In genomic region chr9:14607464-14607863, GRCm38 (mm10) we compare ENCODE assay signal across 10 mouse cellular contexts. TPM values are rescaled to one million over a fixed set of nuclear protein-coding genes. Genes with fewer than 3 reads are reported as not detected.
DNase-seq lines count a peak whose midpoint lies in the region; ATAC-seq and TF ChIP-seq lines count a peak whose summit lies in the region.
"Had no signal": no experiment of that assay in that cellular context is flagged by ENCODE, and none has a peak within 500 bp of the region (broad histone marks: within the 10 kb centered on the region; RNA-seq: fewer than 3 reads in every experiment).

No protein-coding gene starts in this region.

- no peak overlapping the region for H3K4me3 ChIP-seq in heart, embryonic 15.5 days
- no peak overlapping the region for H3K4me3 ChIP-seq in forebrain, postnatal 0 days (ENCODE audit: low read depth, low read length)

- no peaks in the 10 kb centered on the region for H3K9me3 ChIP-seq in heart, embryonic 15.5 days (replicated peaks)
- no peaks in the 10 kb centered on the region for H3K9me3 ChIP-seq in forebrain, postnatal 0 days (ENCODE audit: low read length)

- H3K4me2 ChIP-seq in heart, embryonic 15.5 days, result 0 out of 2 replicates have a peak overlapping the region, but pooled peaks have one; percentile 6
- H3K4me2 ChIP-seq in forebrain, postnatal 0 days (ENCODE audit: low read depth), result no peak overlapping the region
- H3K4me2 ChIP-seq: lung, embryonic 14.5 days had no signal

- WGBS in heart, embryonic 15.5 days, result 23% methylated on average over 3 of the region's 3 CpGs
- WGBS in forebrain, postnatal 0 days, result 63% methylated on average over 3 of the region's 3 CpGs

- no peak for ATAC-seq in heart, embryonic 15.5 days (replicated peaks; ENCODE audit: insufficient number of reproducible peaks, insufficient read depth, low FRiP score, low read depth)
- peak; percentile 76 for ATAC-seq in forebrain, postnatal 0 days

- intact Hi-C loops in heart, postnatal 25 days (cut with DNase I), result loop anchor here (5.0 kb wide), 1 partner anchor 35 kb away; no protein-coding TSS in a partner anchor

- peak overlapping the region; percentile 56 for H3K27ac ChIP-seq in heart, embryonic 15.5 days
- 0 out of 2 replicates have a peak overlapping the region, but pooled peaks have one; percentile 21 for H3K27ac ChIP-seq in forebrain, postnatal 0 days (ENCODE audit: low read depth, low read length)

- no peak for TF ChIP-seq CTCF in forebrain, postnatal 0 days (IDR thresholded peaks at IDR 0.05; ENCODE audit: low read depth)

- no peaks in the 10 kb centered on the region for H3K36me3 ChIP-seq in heart, embryonic 15.5 days
- no peaks in the 10 kb centered on the region for H3K36me3 ChIP-seq in forebrain, postnatal 0 days (ENCODE audit: insufficient read depth)

- DNase-seq in heart, postnatal 25 days (ENCODE audit: low spot score), result no peak
- DNase-seq in retina, postnatal 1 day, result peak; percentile 42
- DNase-seq in retina, embryonic 14.5 days (ENCODE audit: low spot score), result no peak
- no peak for DNase-seq in forebrain, postnatal 0 days
- no peak for DNase-seq in urinary bladder, adult 2 months (ENCODE audit: low spot score)
- no peak for DNase-seq in lung, adult 18-20 months
- DNase-seq: gastrocnemius, postnatal 10 days; kidney, adult 11 months; lung, embryonic 14.5 days had no signal

- H3K4me1 ChIP-seq in heart, embryonic 15.5 days (replicated peaks), result peaks cover 67% of the 10 kb centered on the region
- peaks cover 17% of the 10 kb centered on the region for H3K4me1 ChIP-seq in forebrain, postnatal 0 days (ENCODE audit: insufficient read depth)

- no peaks in the 10 kb centered on the region for H3K27me3 ChIP-seq in heart, embryonic 15.5 days
- H3K27me3 ChIP-seq in forebrain, postnatal 0 days (ENCODE audit: insufficient read depth, low read length), result no peaks in the 10 kb centered on the region

- H3K9ac ChIP-seq in heart, embryonic 15.5 days, result no peak overlapping the region
- no peak overlapping the region for H3K9ac ChIP-seq in forebrain, postnatal 0 days
- H3K9ac ChIP-seq: lung, embryonic 14.5 days had no signal

RNA-seq across cellular contexts. Expression of gene Amotl1, which starts 37.4 kb away (rescaled TPM):
- 16.1 and 19.6 TPM in 2 replicates for polyA plus RNA-seq in heart, embryonic 15.5 days (2015; fragmentation: Nextera tagmentation; extraction: Ambion mirVana)
- total RNA-seq in heart, postnatal 25 days (2021), result 10 to 100 TPM; 57.9 to 59.9 TPM
- 21.8 and 31.4 TPM in 2 replicates for total RNA-seq in forebrain, postnatal 0 days (2014; rRNA removed)
- polyA plus RNA-seq in forebrain, postnatal 0 days (2015; fragmentation: Nextera tagmentation; extraction: Ambion mirVana), result 3.1 and 5.2 TPM in 2 replicates
- polyA plus RNA-seq in urinary bladder, adult 2 months (2012; rRNA removed), result 21.7 and 32.7 TPM in 2 replicates
